Mouse (Mus musculus) liver, adult 2 months (tissue): ENCODE data around the gene Grm5. TPM values are rescaled to one million over a fixed set of nuclear protein-coding genes. Genes with fewer than 3 reads are reported as not detected.

Experiments used
- DNase-seq: peaks from one replicate; pipeline ENCODE4 v3.0.0-alpha.2; 2011; ENCODE audit warnings: low read depth, low spot score; ENCODE audit errors: extremely low read depth
- H3K27ac ChIP-seq: fragments of 200-500 bp; replicated peaks from 2 replicates; pipeline ENCODE4 v1.5.1; 2012; ENCODE audit warnings: low read depth, mild to moderate bottlenecking, control low read depth, inconsistent platforms, low read length; ENCODE audit not compliant: insufficient read depth
- H3K27me3 ChIP-seq: fragments of 200-500 bp; 2 replicates; pipeline ENCODE4 v1.6.1; 2012; ENCODE audit warnings: mild to moderate bottlenecking, moderate library complexity, low read length, inconsistent platforms; ENCODE audit not compliant: control insufficient read depth, insufficient read depth
- H3K36me3 ChIP-seq: fragments of 200-500 bp; 2 replicates; pipeline ENCODE4 v1.6.1; 2012; ENCODE audit warnings: low read length, inconsistent platforms; ENCODE audit not compliant: control insufficient read depth, insufficient read depth
- H3K4me1 ChIP-seq: fragments of 200-500 bp; 2 replicates; pipeline ENCODE4 v1.6.1; 2011; ENCODE audit warnings: low read length; ENCODE audit not compliant: control insufficient read depth, insufficient read depth
- H3K4me3 ChIP-seq: fragments of 200-500 bp; 2 replicates; pipeline ENCODE4 v1.5.1; 2011; ENCODE audit warnings: low read depth, mild to moderate bottlenecking, control low read depth, low read length, moderate library complexity; ENCODE audit not compliant: insufficient read depth
- H3K79me2 ChIP-seq: fragments of 200-500 bp; 2 replicates; pipeline ENCODE4 v1.6.1; 2012; ENCODE audit warnings: inconsistent platforms, mild to moderate bottlenecking, low read length, moderate library complexity; ENCODE audit not compliant: control insufficient read depth, insufficient read depth
- H3K9ac ChIP-seq: fragments of 200-500 bp; 2 replicates; pipeline ENCODE4 v1.6.1; 2012; ENCODE audit warnings: low read depth, mild to moderate bottlenecking, control low read depth, inconsistent platforms, low read length
- CTCF ChIP-seq: fragments of 200-500 bp; IDR thresholded peaks from 2 replicates; pipeline ENCODE4 v1.5.1; 2011; ENCODE audit warnings: low read depth, low read length, control low read depth
- POLR2A ChIP-seq: fragments of 200-500 bp; IDR thresholded peaks from 2 replicates; pipeline ENCODE4 v1.6.1; 2011; ENCODE audit warnings: low read length, control low read depth; ENCODE audit not compliant: insufficient read depth; ENCODE audit errors: extremely low read depth
- WGBS: fragments of 180-500 bp; shearing (Covaris S2); methylation state at CpG from one replicate; pipeline ENCODE4 v1.1.7; 2018; 5-methylcytosine and 5-hydroxymethylcytosine counted together
- polyA plus RNA-seq: library from polyadenylated mRNA; depleted of rRNA; stranded (reverse); fragments of >200 nt; gene quantifications from 2 replicates; pipeline ENCODE4 v1.2.3, GENCODE M21; 2012
- total RNA-seq: library from RNA; depleted of rRNA; stranded (reverse); fragments of >200 nt; gene quantifications from 2 replicates; pipeline ENCODE4 v1.2.3, GENCODE M21; 2014

Grm5 gene
- total and polyA plus RNA-seq, 2 experiments = not detected

DNA sequence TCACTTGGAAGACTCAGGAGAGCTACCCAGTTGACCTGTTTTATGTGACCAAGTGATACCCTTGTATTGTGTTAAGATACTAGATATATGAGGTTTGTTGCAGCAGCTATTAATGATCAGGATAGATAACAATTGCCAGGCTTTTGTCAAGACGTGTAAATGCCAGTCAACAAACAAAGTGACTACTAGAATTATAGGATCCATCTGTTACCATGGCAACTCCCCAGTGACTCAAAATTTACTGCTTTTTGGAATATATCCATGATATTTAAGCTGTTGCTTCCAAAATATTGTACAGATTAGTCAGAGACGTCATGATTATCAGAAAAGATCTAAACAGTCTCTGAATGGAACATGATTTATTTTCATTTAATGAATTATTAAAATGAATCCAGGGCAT, 399.5 kb downstream of the Grm5 start:
- WGBS = 66% methylated on average over 2 of the region's 2 CpGs
- Histone ChIP-seq H3K27ac (no peak overlapping the region), H3K36me3 (no peaks in the 10 kb centered on the region), H3K9ac (no peak overlapping the region), H3K4me3 (no peak overlapping the region), H3K79me2 (no peaks in the 10 kb centered on the region), H3K27me3 (no peaks in the 10 kb centered on the region), H3K4me1 (no peaks in the 10 kb centered on the region)
- TF ChIP-seq POLR2A (no peak), CTCF (no peak)
- DNase-seq = no peak

DNA sequence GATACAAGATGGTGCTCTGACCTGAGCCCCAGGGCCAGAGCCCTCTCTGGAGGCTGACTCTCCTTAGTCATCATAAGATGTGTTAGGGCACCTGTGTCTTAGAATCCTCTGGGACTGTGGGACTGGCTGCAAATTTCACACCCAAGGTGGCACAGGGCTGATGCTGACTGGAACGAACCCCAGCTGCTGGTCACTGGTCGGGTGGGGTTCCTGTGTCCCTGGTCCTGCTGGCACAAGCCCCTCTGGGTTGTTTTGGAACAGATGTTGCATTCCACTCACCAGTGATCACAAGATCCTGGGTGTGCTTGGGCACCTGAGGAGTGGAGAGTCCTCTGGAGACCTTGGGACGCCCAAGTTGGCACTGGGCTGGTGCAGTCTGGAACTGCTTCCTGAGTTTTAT, 430.5 kb downstream of the Grm5 start:
- Histone ChIP-seq H3K9ac (no peak overlapping the region), H3K4me1 (no peaks in the 10 kb centered on the region), H3K27me3 (no peaks in the 10 kb centered on the region), H3K27ac (no peak overlapping the region), H3K79me2 (no peaks in the 10 kb centered on the region), H3K4me3 (no peak overlapping the region), H3K36me3 (no peaks in the 10 kb centered on the region)
- no peak for DNase-seq
- WGBS = 73% methylated on average over 3 of the region's 3 CpGs
- TF ChIP-seq CTCF = no peak
- no peak for TF ChIP-seq POLR2A

DNA sequence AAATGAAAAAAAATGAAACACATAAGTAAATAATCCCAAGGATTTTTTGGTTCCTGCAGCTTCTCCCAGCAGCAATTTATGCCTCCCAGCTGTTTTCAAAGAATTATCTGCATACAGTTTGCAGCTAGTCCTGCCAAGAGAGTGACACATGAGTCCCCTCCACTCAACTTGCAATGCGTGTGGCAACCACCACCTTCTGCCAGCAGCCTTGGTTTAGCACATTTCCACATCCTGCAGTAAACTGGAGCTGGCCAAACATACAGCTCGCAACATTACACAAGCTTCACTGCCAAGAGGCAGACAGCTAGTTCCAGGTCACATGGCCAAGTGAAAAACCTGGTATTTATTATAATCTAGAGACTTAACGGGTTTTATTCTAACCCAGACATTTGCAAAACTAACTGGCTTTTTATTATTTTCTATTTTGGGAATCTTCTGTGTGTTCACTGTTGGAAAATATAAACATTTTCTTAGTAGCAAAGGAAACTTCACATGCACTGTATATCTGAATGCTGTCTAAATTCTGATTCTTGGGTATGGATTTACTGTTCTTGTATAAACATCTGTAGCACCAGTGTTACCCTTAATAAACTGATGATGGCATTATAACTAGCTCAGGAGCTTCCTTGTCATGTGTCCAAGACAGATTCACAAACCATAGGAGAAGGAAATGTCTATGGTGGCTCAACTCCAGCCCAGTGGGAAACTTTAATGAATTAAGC, 443.6 kb downstream of the Grm5 start:
- no peak for TF ChIP-seq POLR2A
- TF ChIP-seq CTCF = no peak
- no peak for DNase-seq

GRCm38 (mm10) chr7:88047366-88047765, 463.4 kb downstream of the Grm5 start:
- H3K4me3 ChIP-seq = no peak overlapping the region
- H3K79me2 ChIP-seq = no peaks in the 10 kb centered on the region
- DNase-seq = no peak
- H3K4me1 ChIP-seq = no peaks in the 10 kb centered on the region
- no peaks in the 10 kb centered on the region for H3K27me3 ChIP-seq
- H3K27ac ChIP-seq = no peak overlapping the region
- TF ChIP-seq CTCF = no peak
- no peak for TF ChIP-seq POLR2A
- H3K36me3 ChIP-seq = no peaks in the 10 kb centered on the region
- H3K9ac ChIP-seq = no peak overlapping the region

More for the DNA sequence above, 443.6 kb downstream of the Grm5 start:
- no peak overlapping the region for H3K4me3 ChIP-seq
- H3K79me2 ChIP-seq = no peaks in the 10 kb centered on the region
- no peaks in the 10 kb centered on the region for H3K36me3 ChIP-seq
- WGBS = 62% methylated on average over 3 of the region's 3 CpGs
- no peaks in the 10 kb centered on the region for H3K4me1 ChIP-seq
- H3K27me3 ChIP-seq = no peaks in the 10 kb centered on the region
- no peak overlapping the region for H3K9ac ChIP-seq
- no peak overlapping the region for H3K27ac ChIP-seq

DNA sequence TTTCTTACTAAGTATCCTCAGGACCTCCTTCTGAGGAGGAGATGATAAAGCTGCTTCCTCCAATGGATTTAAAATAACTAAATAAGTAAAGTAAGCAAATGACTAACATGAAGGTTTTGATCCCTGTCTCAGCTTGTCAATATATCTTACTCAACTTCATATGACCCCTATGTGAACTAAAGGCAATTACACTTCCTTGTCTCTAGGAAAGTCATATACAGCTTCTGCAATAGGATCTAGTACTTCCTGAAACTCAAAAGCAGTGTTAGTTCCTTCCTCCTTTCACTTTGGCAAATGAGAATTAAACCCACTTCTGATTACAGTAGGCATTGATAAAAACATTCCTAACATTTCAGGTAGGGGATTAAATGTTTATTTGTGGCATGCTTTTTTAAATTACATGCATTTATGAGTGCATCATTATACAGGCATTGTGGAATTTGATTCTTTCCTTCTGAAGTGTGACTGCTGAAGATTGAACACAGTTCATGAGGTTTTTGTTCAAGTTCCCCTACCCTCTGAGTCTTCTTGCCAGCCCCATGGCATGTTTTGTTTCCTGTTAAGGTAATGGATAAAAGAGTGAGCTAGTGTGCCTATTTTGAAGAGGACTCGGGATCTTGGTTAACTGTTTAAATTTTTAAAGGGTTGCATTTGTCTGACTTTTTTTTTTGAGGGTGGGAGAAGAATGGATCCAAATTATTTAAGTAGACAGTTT, 470.4 kb downstream of the Grm5 start:
- H3K4me1 ChIP-seq = no peaks in the 10 kb centered on the region
- H3K79me2 ChIP-seq = no peaks in the 10 kb centered on the region
- TF ChIP-seq CTCF = no peak
- no peak for TF ChIP-seq POLR2A
- peak; percentile 26 for DNase-seq
- WGBS = 55% methylated on average over 1 of the region's 1 CpGs
- no peaks in the 10 kb centered on the region for H3K27me3 ChIP-seq
- no peak overlapping the region for H3K4me3 ChIP-seq
- no peaks in the 10 kb centered on the region for H3K36me3 ChIP-seq
- H3K27ac ChIP-seq = no peak overlapping the region
- H3K9ac ChIP-seq = no peak overlapping the region

GRCm38 (mm10) chr7:88056438-88056837, 472.5 kb downstream of the Grm5 start:
- no peak for DNase-seq
- no peak overlapping the region for H3K9ac ChIP-seq

More at GRCm38 (mm10) chr7:88056438-88056837, 472.5 kb downstream of the Grm5 start:
- Histone ChIP-seq H3K4me1 (no peaks in the 10 kb centered on the region), H3K27ac (no peak overlapping the region), H3K4me3 (no peak overlapping the region), H3K27me3 (no peaks in the 10 kb centered on the region), H3K79me2 (no peaks in the 10 kb centered on the region), H3K36me3 (no peaks in the 10 kb centered on the region)
- 25% methylated on average over 2 of the region's 2 CpGs for WGBS
- TF ChIP-seq POLR2A (no peak), CTCF (no peak)
